Mouse (Mus musculus) cerebellum, adult 8-10 months (tissue): ENCODE measurements at regions not wholly inside any gene's neighbourhood (a gene's known extent, or its start where the extent isn't known, plus 50 kb on each side); places are given as distances from the start of the nearest gene placed in this dataset.

Source experiments
- DNase-seq: peaks from one replicate; pipeline ENCODE4 v3.0.0; 2022

- no peak for DNase-seq
Measured at GRCm38 (mm10) chr15:56027197-56027818, 1450.1 kb downstream of the Slc22a22 start.

DNA sequence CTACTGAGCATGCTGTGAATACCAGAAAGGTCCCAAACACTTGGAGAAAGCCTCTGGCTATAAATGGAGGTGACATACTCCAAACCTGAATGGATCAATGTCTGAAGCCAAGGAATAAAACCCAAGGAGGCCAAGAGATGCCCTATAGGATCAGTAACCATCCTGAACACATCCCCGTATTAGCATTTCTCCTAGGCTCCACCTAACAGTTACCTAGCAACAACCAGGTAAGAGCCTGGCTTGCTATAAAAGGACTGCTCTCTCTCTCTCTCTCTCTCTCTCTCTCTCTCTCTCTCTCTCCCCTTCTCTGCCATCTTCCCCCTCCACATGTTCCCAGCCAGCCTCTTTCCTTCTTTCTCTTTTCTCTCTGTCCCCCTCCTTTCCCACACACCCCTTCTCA is 1452.7 kb downstream of the Slc22a22 start:
- DNase-seq = no peak

DNA sequence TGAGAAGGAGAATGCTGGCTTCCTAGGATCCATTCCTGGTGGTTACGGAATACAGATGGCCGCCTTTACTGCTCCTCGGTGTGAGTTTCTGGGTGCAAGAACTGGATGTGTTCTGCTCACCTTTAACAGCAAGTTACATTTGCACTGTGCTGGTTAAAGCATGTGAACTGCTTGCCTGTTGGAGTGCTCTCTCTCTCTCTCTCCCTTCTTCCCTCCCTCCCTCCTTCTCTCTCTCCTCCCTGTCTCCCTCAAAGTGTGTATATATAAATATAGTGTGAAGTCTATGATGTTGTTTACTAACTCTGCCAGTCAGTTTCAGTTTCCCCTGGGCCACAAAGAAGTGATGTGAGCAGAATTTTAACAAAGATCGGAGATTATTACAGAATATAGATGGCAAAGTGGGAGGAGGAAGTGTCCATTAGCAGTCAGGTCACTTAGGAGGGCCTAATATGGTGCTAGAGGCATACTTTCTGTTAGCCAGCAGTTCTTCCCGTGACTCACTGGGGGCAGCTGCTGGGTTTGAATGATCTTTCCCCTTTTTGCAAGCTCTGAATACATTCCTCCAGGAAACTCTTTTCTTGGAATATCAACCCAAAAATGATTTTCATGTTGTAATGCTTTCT is 1453.5 kb downstream of the Slc22a22 start:
- DNase-seq = no peak

- no peak for DNase-seq
Measured at GRCm38 (mm10) chr15:56022315-56022714, 1455.1 kb downstream of the Slc22a22 start.

DNA sequence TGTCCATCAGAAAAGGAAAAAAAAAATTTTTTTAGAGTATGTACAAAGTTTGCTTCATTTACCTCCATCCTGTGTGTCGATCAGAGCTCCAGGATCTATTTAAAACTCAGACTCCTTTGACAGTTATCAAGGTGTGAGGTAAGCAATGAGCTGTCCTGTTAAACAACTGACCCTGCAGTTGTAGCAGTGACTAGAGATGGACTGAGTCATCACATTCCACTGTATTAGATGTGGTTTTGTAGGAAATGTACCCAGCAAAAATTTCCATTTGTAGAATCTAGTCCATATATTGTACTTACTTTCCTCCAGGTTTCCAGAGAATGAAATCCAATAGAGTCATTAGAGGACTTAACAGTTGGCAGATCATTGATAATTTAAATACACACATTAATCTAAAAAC is 1459.3 kb downstream of the Slc22a22 start:
- DNase-seq = no peak

- no peak for DNase-seq
Measured at GRCm38 (mm10) chr15:56017561-56017960, 1459.9 kb downstream of the Slc22a22 start.

- DNase-seq = no peak
Measured at GRCm38 (mm10) chr15:56016070-56016469, 1461.4 kb downstream of the Slc22a22 start.

GRCm38 (mm10) chr15:56014059-56014620 is 1463.3 kb downstream of the Slc22a22 start:
- DNase-seq = no peak

GRCm38 (mm10) chr15:56008603-56009174 is 1468.7 kb downstream of the Slc22a22 start:
- no peak for DNase-seq

DNA sequence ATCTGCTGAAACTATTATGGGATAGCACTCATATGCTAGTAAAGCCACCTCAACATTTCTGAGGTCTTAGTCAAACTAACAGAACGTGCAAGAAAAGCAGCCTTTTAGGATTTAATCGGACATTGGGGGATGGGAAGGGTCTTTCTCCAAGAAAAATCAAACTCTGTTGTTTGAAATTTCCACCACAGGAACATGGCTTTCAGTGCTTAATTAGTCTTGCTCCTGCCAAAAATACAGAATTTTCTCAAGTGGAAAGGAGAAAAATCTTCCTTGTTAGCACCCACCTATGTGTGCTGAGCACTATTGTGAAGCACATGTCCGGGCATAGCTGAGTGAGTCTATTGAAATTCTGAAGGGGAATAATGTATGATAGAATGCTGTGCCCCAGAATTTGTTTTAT is 1470.0 kb downstream of the Slc22a22 start:
- no peak for DNase-seq

DNA sequence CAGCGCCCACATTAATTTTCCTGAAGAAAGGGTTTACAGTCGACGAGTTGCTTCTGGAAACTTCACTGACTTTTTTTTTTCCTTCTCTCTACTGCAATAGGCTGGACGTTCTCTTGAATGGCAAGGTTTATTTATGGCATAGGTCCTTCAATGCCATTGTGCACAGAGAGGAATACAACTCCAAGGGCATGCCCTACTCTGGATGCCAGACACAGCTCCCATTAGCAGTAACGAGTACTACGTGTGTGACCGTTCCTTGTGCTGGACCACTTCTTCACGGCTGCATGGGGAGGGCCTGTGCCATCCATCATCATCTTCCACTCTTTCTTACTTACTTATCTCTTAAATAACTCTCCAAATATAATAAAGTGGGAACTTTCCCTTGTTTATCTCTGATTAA is 1472.1 kb downstream of the Slc22a22 start:
- DNase-seq = no peak

- DNase-seq = no peak
Measured at GRCm38 (mm10) chr15:56003921-56004320, 1473.5 kb downstream of the Slc22a22 start.

DNA sequence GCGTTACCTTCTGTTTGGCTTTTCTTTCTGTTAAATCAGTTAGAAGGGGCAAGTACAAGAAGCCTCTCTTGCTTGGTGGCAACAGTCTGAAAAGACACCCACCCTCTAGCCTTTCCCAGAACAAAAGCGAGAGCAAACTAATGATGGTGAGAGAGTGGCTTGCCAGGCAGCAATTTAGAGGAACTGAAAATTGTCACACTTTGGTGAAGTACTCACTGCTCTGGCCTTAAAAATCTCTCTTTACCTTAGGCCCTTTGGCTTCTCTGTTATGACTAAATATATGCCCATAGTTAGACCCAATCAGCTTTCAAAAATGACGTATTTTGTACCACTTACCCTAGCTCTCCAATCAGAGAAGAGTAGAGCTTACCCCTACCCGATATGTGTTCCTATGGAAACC is 1477.8 kb downstream of the Slc22a22 start:
- DNase-seq = no peak

DNA sequence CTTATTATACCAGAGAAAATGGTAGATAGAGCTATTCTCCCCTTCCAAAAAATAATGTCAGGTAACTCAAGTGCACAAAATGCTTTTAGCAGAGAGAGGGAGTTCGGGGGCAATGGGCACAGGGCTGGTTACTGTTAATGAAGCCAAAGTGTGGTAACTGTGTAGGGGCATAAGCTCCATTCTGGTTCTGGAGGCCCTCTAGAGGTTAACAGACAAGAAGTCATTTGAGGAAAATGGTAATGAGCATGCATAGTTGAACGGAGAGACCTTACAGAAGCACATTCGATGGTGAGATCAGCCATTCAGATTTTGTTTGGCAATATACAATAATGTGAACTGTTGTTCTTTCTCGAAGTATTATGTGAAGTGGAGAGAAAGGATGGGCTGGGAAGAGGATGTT is 1479.4 kb downstream of the Slc22a22 start:
- DNase-seq = no peak

GRCm38 (mm10) chr15:55994680-55995079 is 1482.7 kb downstream of the Slc22a22 start:
- DNase-seq = no peak

DNA sequence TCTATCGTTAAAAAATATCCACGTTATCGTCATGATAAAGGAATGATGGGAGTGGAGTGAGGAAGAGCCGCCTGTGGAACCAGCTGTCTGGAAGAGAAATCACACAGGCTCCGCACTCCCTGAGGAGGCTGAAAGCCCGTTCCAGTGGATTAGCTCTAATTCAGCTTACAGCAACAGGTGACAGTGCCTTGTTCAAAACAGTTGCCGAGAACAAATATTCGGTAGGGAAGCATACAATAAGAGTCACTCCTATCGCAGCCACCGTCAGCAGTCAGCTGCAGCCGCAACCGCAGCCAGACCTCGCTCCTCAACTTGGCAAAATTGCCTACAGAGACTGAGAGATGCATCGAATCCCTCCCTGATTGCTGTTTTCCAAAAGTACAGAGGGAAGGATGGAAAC is 1501.6 kb downstream of the Slc22a22 start:
- DNase-seq = no peak

DNA sequence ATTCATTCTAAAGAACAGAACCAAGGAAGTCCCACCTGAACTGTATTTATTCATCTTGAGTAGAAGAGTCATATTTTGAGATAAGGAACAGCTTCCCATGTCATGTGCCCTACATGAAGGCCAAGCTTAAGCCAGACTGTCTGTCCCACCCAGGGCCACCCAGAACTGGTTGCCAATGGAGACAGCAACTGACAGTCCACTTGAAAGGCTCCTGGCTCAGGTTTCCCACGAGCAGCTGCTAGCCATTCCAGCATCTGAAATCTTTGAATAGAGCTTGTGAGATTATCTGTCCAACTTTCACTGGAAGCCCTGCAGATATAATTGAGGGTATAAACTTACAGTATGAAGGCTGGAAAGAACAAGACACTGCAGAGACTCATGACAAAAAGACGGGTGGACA is 1510.6 kb downstream of the Slc22a22 start:
- DNase-seq = no peak

DNA sequence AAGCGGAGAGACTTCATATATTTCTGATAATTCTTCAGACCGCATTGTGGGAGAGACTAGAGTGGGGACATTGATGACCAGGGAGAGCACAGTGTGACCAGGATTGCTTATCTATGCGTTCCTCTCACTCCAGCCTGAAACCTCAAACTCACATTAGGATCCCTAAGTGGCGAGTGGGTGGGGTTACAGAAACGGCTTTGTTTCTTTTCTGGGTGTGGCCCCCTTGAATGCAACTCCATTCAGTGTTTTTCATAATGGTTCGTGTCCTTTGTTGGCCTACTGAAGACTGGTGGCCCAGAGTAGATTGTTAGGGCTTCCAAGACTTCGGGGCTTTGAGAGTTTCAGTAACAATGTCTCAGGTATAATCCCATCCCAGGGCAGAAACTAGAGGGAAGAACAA is 1512.1 kb downstream of the Slc22a22 start:
- no peak for DNase-seq

DNA sequence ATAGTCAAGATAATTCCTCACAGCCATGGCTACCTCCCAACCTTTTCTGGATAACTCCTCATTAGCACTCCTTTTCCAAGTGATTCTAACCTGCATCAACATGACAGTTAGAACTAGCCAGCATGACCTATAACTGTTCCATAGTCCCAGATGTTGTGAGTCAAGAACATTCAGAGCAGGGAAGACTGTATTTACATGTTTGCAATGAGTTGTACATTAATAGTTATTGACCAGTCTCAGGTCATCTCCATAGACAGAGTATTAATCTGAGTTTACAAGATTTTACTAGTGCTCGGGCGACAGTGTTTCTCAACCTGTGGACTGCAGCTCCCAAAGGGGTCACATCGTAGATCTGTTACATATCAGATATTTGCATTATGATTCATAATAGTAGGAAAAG is 1515.3 kb downstream of the Slc22a22 start:
- no peak for DNase-seq
